ENCODE assay signal across 8 mouse cellular contexts in genomic region chr5:118458727-118459390, GRCm38 (mm10).
DNase-seq lines count a peak whose midpoint lies in the region; ATAC-seq lines count a peak whose summit lies in the region.

No protein-coding gene starts in this region.

- intact Hi-C loops in left cerebral cortex, postnatal 25 days (cut with DNase I), result loop anchor here (5.0 kb wide), 1 partner anchor 53 kb away; no protein-coding TSS in a partner anchor

- no peaks in the 10 kb centered on the region for H3K27me3 ChIP-seq in intestine, embryonic 14.5 days (replicated peaks; ENCODE audit: control insufficient read depth, insufficient read depth, low read length)
- no peaks in the 10 kb centered on the region for H3K27me3 ChIP-seq in megakaryocyte, embryonic 14.5 days (replicated peaks)

- H3K4me1 ChIP-seq in intestine, embryonic 14.5 days (replicated peaks; ENCODE audit: control insufficient read depth, insufficient read depth, low read length), result peaks cover 13% of the 10 kb centered on the region
- H3K4me1 ChIP-seq in megakaryocyte, embryonic 14.5 days, result peaks cover 48% of the 10 kb centered on the region

- peak; percentile 57 for DNase-seq in MEL-GATA-1-ER (ENCODE audit: extremely low read depth, low read depth)
- DNase-seq in embryo, embryonic 11 days, result peak; percentile 77
- peak; percentile 67 for DNase-seq in gastrocnemius, postnatal 25 days
- DNase-seq in intestine, embryonic 14.5 days (ENCODE audit: low spot score), result peak; percentile 71
- DNase-seq in left cerebral cortex, postnatal 25 days (ENCODE audit: low spot score in 2 of 2), result peak; percentile 57 to 93
- DNase-seq in skeletal muscle tissue, adult 2 months (ENCODE audit: low read depth, low spot score), result peak; percentile 69
- DNase-seq in cerebellum, adult 11-12 months, result no peak

- H3K4me3 ChIP-seq in intestine, embryonic 14.5 days (ENCODE audit: low read depth, low read length), result peak overlapping the region; percentile 23
- peak overlapping the region; percentile 88 for H3K4me3 ChIP-seq in megakaryocyte, embryonic 14.5 days (replicated peaks)

- H3K9me3 ChIP-seq in intestine, embryonic 14.5 days (ENCODE audit: control insufficient read depth, low read length), result no peaks in the 10 kb centered on the region
- H3K9me3 ChIP-seq in megakaryocyte, embryonic 14.5 days, result no peaks in the 10 kb centered on the region

- peak; percentile 79 for ATAC-seq in intestine, embryonic 14.5 days (replicated peaks; ENCODE audit: low FRiP score, low TSS enrichment, low read depth)

- H3K4me2 ChIP-seq in intestine, embryonic 14.5 days (ENCODE audit: low read length), result peak overlapping the region; percentile 60

- no peaks in the 10 kb centered on the region for H3K36me3 ChIP-seq in intestine, embryonic 14.5 days (ENCODE audit: control insufficient read depth, insufficient read depth, low read length)
- H3K36me3 ChIP-seq in megakaryocyte, embryonic 14.5 days (replicated peaks; ENCODE audit: low read length), result no peaks in the 10 kb centered on the region

- H3K27ac ChIP-seq in intestine, embryonic 14.5 days (ENCODE audit: low read depth), result no peak overlapping the region

- 6% methylated on average over 16 of the region's 16 CpGs for WGBS in intestine, embryonic 14.5 days

- H3K9ac ChIP-seq in intestine, embryonic 14.5 days (ENCODE audit: low read length), result peak overlapping the region; percentile 29; the same call in 1 of the 2 replicates
